Mouse (Mus musculus): ENCODE measurements around the gene Gm21637. TPM values are rescaled to one million over a fixed set of nuclear protein-coding genes. Genes with fewer than 3 reads are reported as not detected.
"Not testable (repeated sequence)": the region's sequence is repeated elsewhere in the genome, so short reads cannot be mapped to it uniquely, and the experiment has no call there.

Gm21637 gene
- polyA plus RNA-seq (2012; rRNA removed): not detected in 2 replicates

- H3K27me3 ChIP-seq (replicated peaks; ENCODE audit: control insufficient read depth, insufficient read depth, low read length); H3K27ac ChIP-seq (ENCODE audit: insufficient read depth, low read depth, low read length); DNase-seq; H3K36me3 ChIP-seq (ENCODE audit: control insufficient read depth, insufficient read depth, low read length); H3K4me3 ChIP-seq (ENCODE audit: insufficient read depth, low read depth, low read length); H3K4me1 ChIP-seq (ENCODE audit: control insufficient read depth, insufficient read depth, low read length): not testable (repeated sequence)
- WGBS: no CpG with 5 or more reads among the region's 1 CpGs
These were observed at the start of gene Gm21637 for GRCm38 (mm10) chrX:31961744-31962143. Gene Gm21637, plus strand, starts transcription at chrX:31962044.

Other genes starting within 250 kb of the Gm21637 start
- gene Btbd35f25, start 244.9 kb upstream of the Gm21637 start, polyA plus RNA-seq (2012; rRNA removed): not detected in 2 replicates
- gene Btbd35f22, start 85.8 kb downstream of the Gm21637 start, polyA plus RNA-seq (2012; rRNA removed): not detected in 2 replicates